Mouse (Mus musculus): Measurements from ENCODE around the gene Il11ra1. TPM values are rescaled to one million over a fixed set of nuclear protein-coding genes. Genes with fewer than 3 reads are reported as not detected.
A peak's percentile ranks its signal among the peaks of the same experiment; 100 is the strongest.
"Not testable (repeated sequence)": the region's sequence is repeated elsewhere in the genome, so short reads cannot be mapped to it uniquely, and the experiment has no call there.

The Il11ra1 gene
- polyA plus RNA-seq, 1 experiment from 2014 or later = 129 TPM

DNA sequence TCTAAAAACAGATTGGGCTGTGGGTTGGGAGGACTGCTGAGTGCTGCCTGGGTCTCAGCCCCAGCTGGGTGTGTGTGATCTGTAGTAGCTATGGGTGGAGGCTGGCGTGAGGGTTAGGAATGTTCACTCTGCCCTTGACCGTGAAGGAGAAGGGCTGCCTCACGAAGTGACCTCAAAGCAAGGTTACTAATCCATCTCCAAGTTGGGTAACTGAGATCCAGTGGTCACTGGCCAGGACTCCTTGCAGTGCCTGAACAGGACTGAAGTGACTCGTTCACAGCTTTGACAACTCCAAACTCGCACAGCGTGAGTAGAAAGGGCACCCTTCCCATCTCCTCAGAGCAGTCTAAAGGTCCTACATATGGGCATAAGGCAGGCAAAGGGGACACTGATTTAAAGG lies 20.9 kb upstream of the Il11ra1 start:
- 46% methylated on average over 6 of the region's 6 CpGs for WGBS
- H3K4me3 ChIP-seq (ENCODE audit: low read depth, low read length) = no peak overlapping the region
- no peak for DNase-seq
- H3K4me2 ChIP-seq = no peak overlapping the region
- peak overlapping the region; percentile 5; the same call in 1 of the 2 replicates for H3K27ac ChIP-seq (ENCODE audit: low read depth)
- peaks cover 44% of the 10 kb centered on the region for H3K4me1 ChIP-seq (ENCODE audit: insufficient read depth)
- no peak for ATAC-seq (ENCODE audit: insufficient read depth)
- H3K9ac ChIP-seq = 0 out of 2 replicates have a peak overlapping the region, but pooled peaks have one; percentile 24
- no peak for TF ChIP-seq CTCF (IDR thresholded peaks at IDR 0.05; ENCODE audit: low read depth)
- H3K27me3 ChIP-seq (ENCODE audit: insufficient read depth, low read length) = peaks cover 2% of the 10 kb centered on the region
- no peaks in the 10 kb centered on the region for H3K9me3 ChIP-seq (ENCODE audit: low read depth, low read length)
- 0 out of 2 replicates have a peak, but pooled peaks cover 2% of the 10 kb centered on the region for H3K36me3 ChIP-seq (ENCODE audit: insufficient read depth)

DNA sequence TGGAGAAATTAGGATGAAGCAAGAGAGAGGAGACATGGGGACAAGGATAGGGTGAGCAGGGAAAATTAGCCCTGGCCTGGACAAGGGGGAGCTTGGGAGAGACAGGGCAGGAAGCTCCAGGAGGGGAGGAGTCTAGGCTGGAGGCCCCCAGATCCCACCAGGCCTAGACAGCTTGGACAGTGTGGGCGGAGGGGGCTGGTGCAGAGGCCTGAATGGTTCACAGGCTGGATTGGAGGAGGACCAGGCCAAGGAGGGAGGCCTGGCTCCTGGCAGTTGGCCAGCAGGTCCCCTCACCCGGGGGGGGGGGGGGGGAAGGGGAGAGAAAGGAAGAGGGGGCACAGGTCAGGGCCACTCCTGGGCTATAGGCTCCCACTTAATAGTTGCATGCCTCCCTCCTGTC lies 20.5 kb upstream of the Il11ra1 start:
- DNase-seq (peak; percentile 55), ATAC-seq (ENCODE audit: insufficient read depth) (peak; percentile 29; the same call in 1 of the 2 replicates)

DNA sequence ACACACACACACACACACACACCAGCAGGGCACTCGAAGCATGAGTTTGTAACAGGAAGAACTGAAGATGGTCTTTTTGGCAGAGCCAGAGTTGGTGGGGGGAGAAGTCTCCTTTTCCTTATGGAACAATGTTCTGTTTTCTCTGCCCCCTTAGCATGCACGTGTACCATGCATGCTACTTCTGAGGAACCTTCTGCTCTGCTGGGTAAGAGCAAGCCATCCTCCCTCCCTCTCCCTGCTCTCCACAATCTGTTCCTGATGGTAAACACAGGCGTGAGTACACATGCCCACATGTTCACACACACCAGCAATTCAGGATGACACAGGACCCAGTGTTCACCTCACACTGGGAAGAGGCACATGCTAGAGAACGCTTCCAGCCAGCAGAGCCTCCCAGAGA lies 18.6 kb upstream of the Il11ra1 start:
- TF ChIP-seq CTCF (IDR thresholded peaks at IDR 0.05; ENCODE audit: low read depth) = no peak
- ATAC-seq (ENCODE audit: insufficient read depth) (no peak), DNase-seq (no peak)
- Histone ChIP-seq H3K27me3 (ENCODE audit: insufficient read depth, low read length) (peaks cover 2% of the 10 kb centered on the region; the same call in 1 of the 2 replicates), H3K27ac (ENCODE audit: low read depth) (no peak overlapping the region), H3K4me2 (no peak overlapping the region), H3K4me3 (ENCODE audit: low read depth, low read length) (no peak overlapping the region), H3K9ac (no peak overlapping the region), H3K9me3 (ENCODE audit: low read depth, low read length) (no peaks in the 10 kb centered on the region), H3K4me1 (ENCODE audit: insufficient read depth) (peaks cover 40% of the 10 kb centered on the region), H3K36me3 (ENCODE audit: insufficient read depth) (0 out of 2 replicates have a peak, but pooled peaks cover 2% of the 10 kb centered on the region)
- 55% methylated on average over 4 of the region's 4 CpGs for WGBS

More for the DNA sequence above, 20.5 kb upstream of the Il11ra1 start:
- no peak overlapping the region for H3K4me2 ChIP-seq
- no peaks in the 10 kb centered on the region for H3K9me3 ChIP-seq (ENCODE audit: low read depth, low read length)
- TF ChIP-seq CTCF (IDR thresholded peaks at IDR 0.05; ENCODE audit: low read depth) = no peak
- peaks cover 44% of the 10 kb centered on the region for H3K4me1 ChIP-seq (ENCODE audit: insufficient read depth)
- H3K27ac ChIP-seq (ENCODE audit: low read depth) = peak overlapping the region; percentile 5
- WGBS = 30% methylated on average over 1 of the region's 2 CpGs
- 0 out of 2 replicates have a peak overlapping the region, but pooled peaks have one; percentile 24 for H3K9ac ChIP-seq
- H3K27me3 ChIP-seq (ENCODE audit: insufficient read depth, low read length) = peaks cover 2% of the 10 kb centered on the region; the same call in 1 of the 2 replicates
- 0 out of 2 replicates have a peak, but pooled peaks cover 2% of the 10 kb centered on the region for H3K36me3 ChIP-seq (ENCODE audit: insufficient read depth)
- no peak overlapping the region for H3K4me3 ChIP-seq (ENCODE audit: low read depth, low read length)

DNA sequence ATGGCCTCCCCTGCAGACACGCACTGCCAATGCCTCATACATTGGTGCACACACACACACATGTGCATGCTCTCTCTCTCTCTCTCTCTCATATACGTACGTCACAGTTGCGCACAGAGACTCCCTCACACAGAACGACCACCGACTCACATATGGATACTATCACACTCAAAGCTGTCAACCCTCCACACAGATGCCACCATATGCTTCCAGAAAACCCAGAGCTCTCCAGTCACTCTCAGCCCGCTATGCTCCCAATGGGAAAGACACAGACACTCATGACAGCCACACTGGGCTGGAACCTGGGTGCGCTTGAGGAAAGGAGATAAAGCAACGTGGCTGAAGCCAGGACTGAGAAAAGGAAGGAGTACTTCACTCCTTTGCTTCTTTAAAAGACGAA lies 17.8 kb upstream of the Il11ra1 start:
- no peaks in the 10 kb centered on the region for H3K9me3 ChIP-seq (ENCODE audit: low read depth, low read length)
- no peak overlapping the region for H3K9ac ChIP-seq
- H3K4me2 ChIP-seq = no peak overlapping the region
- H3K4me3 ChIP-seq (ENCODE audit: low read depth, low read length) = no peak overlapping the region
- no peak for TF ChIP-seq CTCF (IDR thresholded peaks at IDR 0.05; ENCODE audit: low read depth)
- peak; percentile 66 for DNase-seq
- H3K27me3 ChIP-seq (ENCODE audit: insufficient read depth, low read length) = peaks cover 2% of the 10 kb centered on the region; the same call in 1 of the 2 replicates
- ATAC-seq (ENCODE audit: insufficient read depth) = no peak
- H3K27ac ChIP-seq (ENCODE audit: low read depth) = peak overlapping the region; percentile 76; the same call in 1 of the 2 replicates
- 42% methylated on average over 10 of the region's 10 CpGs for WGBS
- 0 out of 2 replicates have a peak, but pooled peaks cover 2% of the 10 kb centered on the region for H3K36me3 ChIP-seq (ENCODE audit: insufficient read depth)
- H3K4me1 ChIP-seq (ENCODE audit: insufficient read depth) = peaks cover 33% of the 10 kb centered on the region

DNA sequence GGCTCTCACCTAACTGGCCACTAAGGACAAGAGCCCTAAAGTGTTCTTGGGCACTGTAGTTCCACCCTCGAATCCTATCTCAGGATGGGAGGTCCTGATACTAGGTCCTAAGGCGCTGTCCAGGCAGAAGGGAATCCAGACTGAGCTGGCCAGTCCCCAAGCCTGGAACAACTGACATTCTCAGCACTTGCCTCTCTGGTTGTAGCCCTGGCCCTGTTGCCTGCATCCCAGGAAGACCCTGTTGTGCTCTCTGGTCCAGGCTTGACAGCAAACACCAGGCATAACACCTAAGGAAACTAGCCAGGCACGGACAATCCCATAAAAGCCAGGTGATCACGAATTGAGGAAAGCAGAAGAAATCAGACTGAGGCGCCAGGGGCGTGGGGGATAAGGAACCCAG lies 17.0 kb upstream of the Il11ra1 start:
- no peak for DNase-seq
- Histone ChIP-seq H3K9me3 (ENCODE audit: low read depth, low read length) (no peaks in the 10 kb centered on the region), H3K4me1 (ENCODE audit: insufficient read depth) (peaks cover 29% of the 10 kb centered on the region), H3K36me3 (ENCODE audit: insufficient read depth) (0 out of 2 replicates have a peak, but pooled peaks cover 2% of the 10 kb centered on the region), H3K4me2 (peak overlapping the region; percentile 38), H3K4me3 (ENCODE audit: low read depth, low read length) (no peak overlapping the region), H3K9ac (no peak overlapping the region), H3K27ac (ENCODE audit: low read depth) (peak overlapping the region; percentile 76; the same call in 1 of the 2 replicates), H3K27me3 (ENCODE audit: insufficient read depth, low read length) (peaks cover 2% of the 10 kb centered on the region; the same call in 1 of the 2 replicates)
- TF ChIP-seq CTCF (IDR thresholded peaks at IDR 0.05; ENCODE audit: low read depth) = no peak
- ATAC-seq (ENCODE audit: insufficient read depth) = no peak
- 18% methylated on average over 6 of the region's 6 CpGs for WGBS

DNA sequence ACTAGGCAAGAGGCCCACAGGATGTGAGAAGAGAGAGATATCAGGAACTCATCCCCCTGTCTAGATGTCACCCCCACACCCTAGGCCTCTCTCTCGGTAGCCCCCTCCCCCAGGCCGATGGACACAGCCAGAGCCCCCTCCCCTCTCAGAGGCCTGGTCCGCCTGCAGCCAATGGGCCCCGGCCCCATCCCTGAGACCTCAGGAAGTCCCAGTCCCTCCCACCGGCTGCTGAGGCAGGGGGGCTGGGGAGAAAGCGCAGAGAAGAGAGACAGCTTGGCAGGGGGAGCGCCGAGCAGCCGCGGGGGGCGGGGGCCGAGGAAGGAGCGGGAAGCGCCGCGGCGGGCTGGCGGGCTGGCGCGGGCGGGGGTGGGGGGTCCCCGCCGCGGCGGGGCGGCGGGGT lies 16.5 kb upstream of the Il11ra1 start:
- peaks cover 28% of the 10 kb centered on the region for H3K4me1 ChIP-seq (ENCODE audit: insufficient read depth)
- not testable (repeated sequence) for H3K9me3 ChIP-seq (ENCODE audit: low read depth, low read length); H3K4me3 ChIP-seq (ENCODE audit: low read depth, low read length); H3K27me3 ChIP-seq (ENCODE audit: insufficient read depth, low read length); H3K27ac ChIP-seq (ENCODE audit: low read depth); H3K36me3 ChIP-seq (ENCODE audit: insufficient read depth); H3K9ac ChIP-seq
- 0% methylated on average over 2 of the region's 27 CpGs for WGBS
- peak overlapping the region; percentile 36; the same call in 1 of the 2 replicates for H3K4me2 ChIP-seq
- ATAC-seq (ENCODE audit: insufficient read depth) (peak; percentile 55), DNase-seq (peak; percentile 55)

DNA sequence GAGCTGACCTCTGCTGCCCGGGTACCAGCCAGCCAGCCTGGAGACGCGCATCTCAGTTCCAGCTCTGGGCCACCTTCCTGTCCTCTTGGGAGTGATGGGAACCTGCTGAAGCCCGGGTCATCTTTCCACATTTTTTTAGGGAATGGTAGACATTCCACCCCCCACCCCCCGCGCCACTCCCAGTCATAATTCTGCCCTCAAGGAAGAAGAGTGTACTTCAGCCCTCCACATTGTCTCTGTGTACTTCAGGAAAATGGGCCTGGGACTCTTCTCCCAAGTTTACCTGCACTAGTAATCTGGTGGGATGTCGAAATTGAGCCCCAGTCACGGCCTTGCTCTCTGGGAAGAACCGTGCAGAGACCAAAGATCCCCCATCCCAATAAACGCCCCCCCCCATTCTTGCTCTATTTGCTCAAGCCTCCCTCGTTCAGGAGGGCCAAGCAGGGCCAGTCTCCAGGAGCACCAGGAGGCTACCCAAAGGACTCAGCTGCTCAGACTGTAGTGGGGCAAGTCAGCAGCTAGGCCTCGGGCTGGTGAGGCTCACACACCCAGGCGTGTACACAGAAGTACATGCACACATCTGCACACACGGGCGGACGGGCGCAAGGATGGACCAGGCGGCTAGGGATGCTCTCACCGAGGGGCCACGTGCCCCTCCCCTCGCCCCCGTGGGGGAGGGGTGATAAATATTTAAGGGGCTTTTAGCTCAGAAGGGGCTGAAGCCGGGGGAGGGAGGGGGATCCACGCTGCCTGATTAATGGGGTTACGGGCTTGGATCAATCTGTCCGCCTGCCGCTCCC lies 15.5 kb upstream of the Il11ra1 start:
- not testable (repeated sequence) for DNase-seq; H3K9ac ChIP-seq; H3K27me3 ChIP-seq (ENCODE audit: insufficient read depth, low read length); H3K36me3 ChIP-seq (ENCODE audit: insufficient read depth); H3K9me3 ChIP-seq (ENCODE audit: low read depth, low read length)
- peaks cover 18% of the 10 kb centered on the region for H3K4me1 ChIP-seq (ENCODE audit: insufficient read depth)
- ATAC-seq (ENCODE audit: insufficient read depth) = peak; percentile 29
- 0 out of 2 replicates have a peak overlapping the region, but pooled peaks have one; percentile 12 for H3K4me3 ChIP-seq (ENCODE audit: low read depth, low read length)
- peak overlapping the region; percentile 46 for H3K4me2 ChIP-seq
- WGBS = 6% methylated on average over 22 of the region's 27 CpGs
- peak overlapping the region; percentile 24; the same call in 1 of the 2 replicates for H3K27ac ChIP-seq (ENCODE audit: low read depth)

DNA sequence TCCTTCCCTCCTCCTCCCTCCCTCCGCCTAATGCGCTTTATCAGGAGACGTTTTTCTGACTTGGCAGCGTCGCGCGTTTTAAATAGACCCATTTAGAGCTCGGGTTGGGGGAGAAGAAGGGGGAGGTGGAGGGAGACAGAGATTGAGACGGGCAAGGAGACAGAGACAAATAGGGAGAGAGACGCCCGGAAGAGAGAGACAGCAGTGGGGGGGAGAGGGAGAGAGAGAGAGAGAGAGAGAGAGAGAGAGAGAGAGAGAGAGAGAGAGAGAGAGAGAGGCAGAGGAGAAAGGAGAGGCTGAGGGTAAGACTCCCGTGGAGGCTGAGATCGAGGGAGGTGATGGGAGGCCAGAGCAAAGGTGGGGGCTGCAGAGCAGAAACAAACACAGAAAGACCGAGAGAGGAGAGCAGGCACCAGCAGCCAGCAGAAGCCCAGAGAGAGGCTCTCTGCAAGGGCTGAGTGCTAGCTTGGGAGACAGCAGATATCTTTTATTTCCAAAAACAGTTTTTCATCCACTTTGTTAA lies 14.8 kb upstream of the Il11ra1 start:
- peak; percentile 72 for DNase-seq
- not testable (repeated sequence) for H3K27ac ChIP-seq (ENCODE audit: low read depth); H3K9ac ChIP-seq; H3K4me3 ChIP-seq (ENCODE audit: low read depth, low read length); H3K27me3 ChIP-seq (ENCODE audit: insufficient read depth, low read length); H3K36me3 ChIP-seq (ENCODE audit: insufficient read depth); H3K9me3 ChIP-seq (ENCODE audit: low read depth, low read length)
- ATAC-seq (ENCODE audit: insufficient read depth) = peak; percentile 21; the same call in 1 of the 2 replicates
- 0% methylated on average over 13 of the region's 14 CpGs for WGBS
- Histone ChIP-seq H3K4me2 (peak overlapping the region; percentile 46; the same call in 1 of the 2 replicates), H3K4me1 (ENCODE audit: insufficient read depth) (peaks cover 13% of the 10 kb centered on the region)

DNA sequence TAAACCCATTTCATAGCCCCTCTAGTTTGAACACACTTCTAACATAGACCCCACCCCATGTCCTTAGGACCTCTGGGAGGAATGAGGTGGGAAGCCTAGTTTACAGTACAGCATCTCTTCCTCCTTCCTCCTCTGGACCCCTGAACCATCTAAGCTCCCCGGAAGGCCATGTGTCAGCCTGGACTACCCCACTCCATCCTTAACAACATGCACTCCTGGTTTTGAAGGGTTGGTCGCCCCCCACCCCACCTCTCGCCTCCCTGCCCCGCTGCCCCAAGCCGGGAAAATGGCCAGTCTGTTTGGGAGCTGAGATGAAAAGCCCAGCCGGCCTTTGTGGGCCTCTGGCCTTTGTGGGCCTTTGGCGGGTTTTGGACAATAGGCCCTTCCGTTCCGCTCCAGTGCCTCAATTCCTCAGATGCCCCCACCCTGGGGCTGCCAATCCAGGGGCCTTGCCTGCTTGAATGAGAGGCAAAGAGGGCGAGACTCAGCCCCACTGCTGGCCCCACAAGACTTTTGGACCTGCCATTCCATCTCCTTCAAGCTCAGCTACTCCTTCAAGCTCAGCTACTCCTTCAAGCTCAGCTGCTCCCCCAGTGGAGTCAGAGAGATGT lies 13.8 kb upstream of the Il11ra1 start:
- 66% methylated on average over 9 of the region's 10 CpGs for WGBS
- H3K4me2 ChIP-seq; H3K4me3 ChIP-seq (ENCODE audit: low read depth, low read length); ATAC-seq (ENCODE audit: insufficient read depth); H3K9me3 ChIP-seq (ENCODE audit: low read depth, low read length); H3K36me3 ChIP-seq (ENCODE audit: insufficient read depth); DNase-seq; H3K27ac ChIP-seq (ENCODE audit: low read depth); H3K9ac ChIP-seq; H3K27me3 ChIP-seq (ENCODE audit: insufficient read depth, low read length): not testable (repeated sequence)
- peaks cover 13% of the 10 kb centered on the region for H3K4me1 ChIP-seq (ENCODE audit: insufficient read depth)
